Mouse (Mus musculus) kidney, adult 2 months (tissue): ENCODE measurements at regions not wholly inside any gene's neighbourhood (a gene's known extent, or its start where the extent isn't known, plus 50 kb on each side); places are given as distances from the start of the nearest gene placed in this dataset.

Experiments
- CTCF ChIP-seq: fragments of 200-500 bp; conservative IDR thresholded peaks from 2 replicates; pipeline ENCODE4 v1.5.1; 2011; ENCODE audit warnings: low read depth, mild to moderate bottlenecking, control low read depth, low read length, moderate library complexity, mixed read lengths; ENCODE audit not compliant: insufficient read depth, insufficient read length
- POLR2A ChIP-seq: fragments of 200-500 bp; IDR thresholded peaks from one replicate; pipeline ENCODE4 v1.6.1; 2011; ENCODE audit warnings: low read depth, low read length, control low read depth

- TF ChIP-seq CTCF (no peak), POLR2A (no peak)
Measured at GRCm38 (mm10) chr7:54767341-54767740, 68.0 kb upstream of the Luzp2 start.
